Mouse (Mus musculus): ENCODE measurements at regions not wholly inside any gene's neighbourhood (a gene's known extent, or its start where the extent isn't known, plus 50 kb on each side); places are given as distances from the start of the nearest gene placed in this dataset.
A peak's percentile ranks its signal among the peaks of the same experiment; 100 is the strongest.

- no peaks in the 10 kb centered on the region for H3K27me3 ChIP-seq (ENCODE audit: control insufficient read depth, insufficient read depth, low read length)
- H3K36me3 ChIP-seq (replicated peaks; ENCODE audit: control insufficient read depth, insufficient read depth, low read depth, low read length), result no peaks in the 10 kb centered on the region
- H3K9ac ChIP-seq (replicated peaks; ENCODE audit: low read length), result no peak overlapping the region
- H3K4me3 ChIP-seq (ENCODE audit: low read depth, low read length), result no peak overlapping the region
- H3K9me3 ChIP-seq (replicated peaks; ENCODE audit: control insufficient read depth, low read length), result no peaks in the 10 kb centered on the region
- no peak for ATAC-seq (replicated peaks; ENCODE audit: insufficient number of reproducible peaks, low FRiP score, low TSS enrichment, low read depth)
- no peaks in the 10 kb centered on the region for H3K4me1 ChIP-seq (ENCODE audit: control insufficient read depth, insufficient read depth, low read length)
- no peak overlapping the region for H3K4me2 ChIP-seq (ENCODE audit: low read depth, low read length)
- peak; percentile 7 for DNase-seq (ENCODE audit: low spot score)
- no peak overlapping the region for H3K27ac ChIP-seq (replicated peaks; ENCODE audit: low read depth, low read length)
Measured at GRCm38 (mm10) chr17:41015317-41015716, 80.5 kb upstream of the Cenpq start.
